Mouse (Mus musculus): ENCODE data around the gene Mvk. TPM values are rescaled to one million over a fixed set of nuclear protein-coding genes. Genes with fewer than 3 reads are reported as not detected.
A peak's percentile ranks its signal among the peaks of the same experiment; 100 is the strongest.

Mvk gene
- polyA plus RNA-seq, 1 experiment from 2014 or later, result 54.0 TPM

DNA sequence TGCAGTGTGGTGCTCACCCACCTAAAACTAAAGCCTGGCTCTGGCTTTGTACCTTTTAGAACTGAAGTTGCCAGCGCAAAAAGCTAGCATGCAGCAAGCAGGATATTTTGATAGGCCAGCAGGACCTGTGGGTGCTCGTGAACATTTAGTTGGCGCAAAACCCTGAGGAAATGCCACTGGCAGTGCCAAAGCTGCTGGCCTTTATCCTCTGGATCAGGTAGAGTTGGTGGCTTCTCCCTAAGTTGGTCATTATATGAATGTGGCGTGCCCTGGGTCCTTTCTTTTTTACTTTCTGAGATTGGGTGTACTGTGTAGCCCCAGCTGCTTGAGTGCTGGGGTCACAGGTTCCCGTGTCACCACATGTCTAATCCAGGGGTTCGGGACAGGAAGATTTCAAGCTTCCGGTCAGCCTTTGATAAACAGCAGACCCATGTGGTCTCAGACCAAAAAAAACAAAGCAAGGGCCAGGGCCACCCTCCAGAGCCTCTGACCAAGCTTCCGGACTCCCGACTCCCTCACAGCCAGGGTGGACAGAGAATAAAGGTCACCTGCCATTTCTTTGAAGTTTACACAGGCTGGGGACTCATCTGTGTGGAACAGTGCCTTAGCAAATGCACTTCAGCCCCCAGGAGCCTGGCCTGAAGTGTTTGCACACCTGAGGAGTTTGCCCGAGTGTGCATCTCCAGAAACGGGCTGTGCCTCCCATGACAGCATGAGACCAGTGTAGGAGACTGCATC lies 22.3 kb upstream of the Mvk start:
- Histone ChIP-seq H3K4me3 (no peak overlapping the region), H3K36me3 (peaks cover 42% of the 10 kb centered on the region), H3K4me1 (no peaks in the 10 kb centered on the region), H3K4me2 (replicated peaks) (no peak overlapping the region), H3K27ac (no peak overlapping the region), H3K9me3 (no peaks in the 10 kb centered on the region), H3K9ac (no peak overlapping the region), H3K27me3 (no peaks in the 10 kb centered on the region)
- 75% methylated on average over 11 of the region's 11 CpGs for WGBS
- ATAC-seq (ENCODE audit: insufficient number of reproducible peaks, insufficient read depth, low FRiP score, low TSS enrichment), result no peak

DNA sequence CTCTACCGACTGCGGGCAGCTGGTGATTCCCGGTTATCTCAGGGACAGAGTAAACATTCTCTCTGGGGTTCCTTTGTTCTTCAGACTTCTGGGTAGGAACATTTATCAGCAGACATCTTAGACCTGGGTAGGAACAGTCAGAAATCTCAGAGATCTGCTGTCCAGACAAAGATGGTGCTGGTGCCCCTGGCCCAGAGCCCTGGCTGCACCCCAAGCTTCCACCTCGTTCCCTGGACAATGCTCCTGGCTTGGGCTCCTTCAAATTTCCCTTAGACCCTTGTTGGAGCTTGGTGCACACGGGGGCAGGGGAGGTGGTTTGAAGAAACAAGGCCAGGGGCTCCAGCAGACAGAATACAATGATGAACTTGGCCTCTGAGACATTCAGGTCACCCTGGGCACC lies 21.5 kb upstream of the Mvk start:
- WGBS, result 54% methylated on average over 5 of the region's 5 CpGs
- H3K9ac ChIP-seq, result no peak overlapping the region
- H3K9me3 ChIP-seq, result no peaks in the 10 kb centered on the region
- no peaks in the 10 kb centered on the region for H3K4me1 ChIP-seq
- no peak overlapping the region for H3K27ac ChIP-seq
- peaks cover 33% of the 10 kb centered on the region for H3K36me3 ChIP-seq
- H3K27me3 ChIP-seq, result no peaks in the 10 kb centered on the region
- H3K4me2 ChIP-seq (replicated peaks), result no peak overlapping the region
- ATAC-seq (ENCODE audit: insufficient number of reproducible peaks, insufficient read depth, low FRiP score, low TSS enrichment), result no peak
- no peak overlapping the region for H3K4me3 ChIP-seq

DNA sequence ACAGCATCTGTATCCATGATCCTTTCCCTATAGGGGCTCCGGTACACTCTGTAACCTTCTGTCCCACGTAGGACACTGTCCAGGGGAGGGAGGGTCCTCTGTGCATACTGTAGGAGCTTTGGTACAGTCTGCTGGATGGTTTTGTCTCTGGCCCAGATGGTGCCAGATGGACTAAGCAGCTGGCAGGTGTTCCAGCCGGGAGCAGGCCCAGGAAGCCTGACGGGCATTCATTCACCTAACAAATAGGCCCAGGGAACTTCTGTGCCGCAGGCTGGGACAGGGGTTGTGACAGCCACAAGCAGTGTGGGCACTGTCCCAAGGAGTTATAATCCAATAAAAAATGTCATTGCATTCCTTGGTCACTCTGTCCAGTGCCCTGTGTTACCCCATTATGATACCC lies 20.1 kb upstream of the Mvk start:
- H3K9ac ChIP-seq, result no peak overlapping the region
- H3K27ac ChIP-seq, result no peak overlapping the region
- no peaks in the 10 kb centered on the region for H3K9me3 ChIP-seq
- no peak for ATAC-seq (ENCODE audit: insufficient number of reproducible peaks, insufficient read depth, low FRiP score, low TSS enrichment)
- no peak overlapping the region for H3K4me2 ChIP-seq (replicated peaks)
- H3K4me3 ChIP-seq, result no peak overlapping the region
- WGBS, result 76% methylated on average over 5 of the region's 5 CpGs
- H3K4me1 ChIP-seq, result no peaks in the 10 kb centered on the region; the same call in 1 of the 2 replicates
- H3K36me3 ChIP-seq, result peaks cover 20% of the 10 kb centered on the region
- H3K27me3 ChIP-seq, result no peaks in the 10 kb centered on the region

DNA sequence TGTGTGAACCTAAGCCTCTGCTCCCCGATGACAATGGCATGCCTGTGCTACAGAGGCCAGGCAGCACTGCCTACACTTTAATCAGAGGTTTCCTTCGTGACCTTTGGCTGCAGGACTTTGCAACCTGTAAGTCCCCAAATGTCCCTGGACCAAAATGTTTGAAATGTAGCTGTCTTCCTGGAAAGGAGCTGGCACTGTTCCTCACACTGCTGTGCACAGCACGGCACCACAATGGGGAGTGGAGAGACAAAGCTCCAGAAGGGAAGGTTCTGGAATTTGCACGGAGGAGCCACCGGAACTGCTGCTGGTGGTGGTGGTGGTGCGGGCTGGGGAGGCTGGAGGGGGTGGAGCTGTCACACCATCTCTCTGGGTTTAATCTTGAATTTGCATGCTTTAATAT lies 17.3 kb upstream of the Mvk start:
- ATAC-seq (ENCODE audit: insufficient number of reproducible peaks, insufficient read depth, low FRiP score, low TSS enrichment), result no peak
- Histone ChIP-seq H3K4me1 (no peaks in the 10 kb centered on the region; the same call in 1 of the 2 replicates), H3K4me3 (no peak overlapping the region), H3K9ac (no peak overlapping the region), H3K36me3 (no peaks in the 10 kb centered on the region), H3K4me2 (replicated peaks) (no peak overlapping the region), H3K27me3 (no peaks in the 10 kb centered on the region), H3K9me3 (no peaks in the 10 kb centered on the region), H3K27ac (no peak overlapping the region)
- WGBS, result 87% methylated on average over 6 of the region's 6 CpGs

DNA sequence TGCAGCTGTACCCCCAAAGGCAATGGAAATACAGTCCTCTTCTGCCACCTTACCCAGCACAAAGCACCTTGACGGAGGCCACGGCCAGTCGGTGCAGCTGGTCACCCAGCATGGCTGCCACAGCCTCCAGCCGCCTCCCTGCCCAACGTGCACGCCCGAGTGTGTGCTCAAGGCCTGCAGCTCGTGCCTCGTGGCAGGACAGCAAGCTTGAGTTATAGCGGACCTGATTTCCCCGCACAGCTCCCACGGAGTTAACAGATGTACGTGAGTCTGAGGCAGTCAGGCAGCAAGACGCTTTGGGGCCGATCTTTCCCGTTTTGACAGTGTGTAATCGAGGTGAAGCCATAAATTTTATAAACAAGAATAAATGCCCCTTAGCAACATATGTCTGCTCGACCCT lies 15.4 kb upstream of the Mvk start:
- no peaks in the 10 kb centered on the region for H3K36me3 ChIP-seq
- H3K4me3 ChIP-seq, result no peak overlapping the region
- H3K9me3 ChIP-seq, result no peaks in the 10 kb centered on the region
- WGBS, result 77% methylated on average over 18 of the region's 18 CpGs
- H3K4me1 ChIP-seq, result no peaks in the 10 kb centered on the region; the same call in 1 of the 2 replicates
- no peak for ATAC-seq (ENCODE audit: insufficient number of reproducible peaks, insufficient read depth, low FRiP score, low TSS enrichment)
- no peak overlapping the region for H3K9ac ChIP-seq
- H3K27me3 ChIP-seq, result no peaks in the 10 kb centered on the region
- H3K4me2 ChIP-seq (replicated peaks), result no peak overlapping the region
- H3K27ac ChIP-seq, result no peak overlapping the region

DNA sequence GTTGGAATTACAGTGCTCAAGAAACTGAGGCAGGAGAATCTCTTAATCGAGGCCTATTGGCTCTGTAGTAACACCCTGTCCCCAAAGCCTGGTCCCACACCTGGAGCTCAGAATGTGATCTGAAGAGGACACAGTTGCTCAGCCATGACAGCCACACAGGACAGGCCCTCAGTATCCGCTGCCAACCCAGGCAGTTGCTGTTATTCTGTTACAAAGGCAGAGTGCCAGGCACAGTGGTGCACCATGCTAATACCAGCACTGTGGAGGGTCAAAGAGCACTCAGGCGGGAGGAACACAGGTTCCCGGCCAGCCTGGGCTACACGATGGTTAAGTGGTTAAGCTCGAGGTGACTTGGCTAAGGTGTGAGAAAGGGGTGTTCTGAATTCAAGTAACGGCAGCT lies 14.3 kb upstream of the Mvk start:
- H3K27ac ChIP-seq, result no peak overlapping the region
- H3K27me3 ChIP-seq, result no peaks in the 10 kb centered on the region
- WGBS, result 83% methylated on average over 7 of the region's 7 CpGs
- no peak for ATAC-seq (ENCODE audit: insufficient number of reproducible peaks, insufficient read depth, low FRiP score, low TSS enrichment)
- H3K36me3 ChIP-seq, result peaks cover 8% of the 10 kb centered on the region
- no peaks in the 10 kb centered on the region; the same call in 1 of the 2 replicates for H3K4me1 ChIP-seq
- no peak overlapping the region for H3K4me2 ChIP-seq (replicated peaks)
- no peak overlapping the region for H3K9ac ChIP-seq
- no peaks in the 10 kb centered on the region for H3K9me3 ChIP-seq
- no peak overlapping the region for H3K4me3 ChIP-seq

DNA sequence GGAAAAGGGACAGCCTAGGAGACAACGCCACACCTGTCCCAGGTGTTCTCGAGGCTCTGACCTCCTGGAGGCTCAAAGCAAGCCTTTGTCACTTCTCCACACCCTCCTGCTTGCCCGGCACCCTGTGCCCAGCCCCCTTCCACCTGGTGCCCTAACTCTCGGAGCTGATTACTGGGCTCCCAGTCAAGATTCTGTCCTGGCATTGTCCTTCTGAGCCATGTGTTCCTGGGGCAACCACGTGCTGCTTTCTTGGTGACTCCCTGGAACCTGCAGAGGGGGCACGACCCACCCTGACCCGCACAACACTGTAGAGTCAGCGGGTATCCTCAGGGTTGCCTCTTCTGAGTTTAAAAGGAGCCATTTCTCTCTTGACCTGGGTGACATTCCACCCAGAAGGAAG lies 9.7 kb upstream of the Mvk start:
- peaks cover 38% of the 10 kb centered on the region for H3K36me3 ChIP-seq
- H3K9me3 ChIP-seq, result no peaks in the 10 kb centered on the region

DNA sequence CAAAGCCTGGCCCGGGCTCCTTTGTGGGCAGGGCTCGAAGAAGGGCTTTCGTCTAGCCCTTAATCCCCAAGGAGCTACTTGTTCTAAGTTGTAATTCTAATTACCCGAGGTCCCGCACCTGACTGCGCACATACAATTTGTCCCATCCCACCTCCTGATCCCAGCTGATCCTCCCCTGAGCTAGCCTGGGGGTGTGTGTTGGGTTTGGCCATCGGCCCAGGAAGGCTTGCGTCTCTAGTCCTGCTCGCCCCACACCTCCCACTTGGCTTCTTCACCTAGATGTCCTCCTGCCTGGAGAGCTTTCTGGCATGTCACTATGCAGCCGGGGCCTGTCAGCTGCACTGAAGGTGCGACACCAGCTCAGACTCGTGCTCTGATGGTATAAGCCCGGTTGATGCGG lies 8.5 kb upstream of the Mvk start:
- no peaks in the 10 kb centered on the region for H3K9me3 ChIP-seq
- H3K36me3 ChIP-seq, result peaks cover 38% of the 10 kb centered on the region
- H3K4me3 ChIP-seq, result no peak overlapping the region
- no peaks in the 10 kb centered on the region for H3K27me3 ChIP-seq
- ATAC-seq (ENCODE audit: insufficient number of reproducible peaks, insufficient read depth, low FRiP score, low TSS enrichment), result no peak
- WGBS, result 91% methylated on average over 14 of the region's 14 CpGs
- H3K9ac ChIP-seq, result no peak overlapping the region
- H3K4me1 ChIP-seq, result no peaks in the 10 kb centered on the region
- H3K27ac ChIP-seq, result no peak overlapping the region
- H3K4me2 ChIP-seq (replicated peaks), result no peak overlapping the region

More for the DNA sequence above, 9.7 kb upstream of the Mvk start:
- WGBS, result 88% methylated on average over 8 of the region's 8 CpGs
- Histone ChIP-seq H3K4me1 (no peaks in the 10 kb centered on the region), H3K27me3 (no peaks in the 10 kb centered on the region), H3K4me2 (replicated peaks) (no peak overlapping the region), H3K4me3 (no peak overlapping the region), H3K9ac (no peak overlapping the region), H3K27ac (no peak overlapping the region)
- ATAC-seq (ENCODE audit: insufficient number of reproducible peaks, insufficient read depth, low FRiP score, low TSS enrichment), result no peak

DNA sequence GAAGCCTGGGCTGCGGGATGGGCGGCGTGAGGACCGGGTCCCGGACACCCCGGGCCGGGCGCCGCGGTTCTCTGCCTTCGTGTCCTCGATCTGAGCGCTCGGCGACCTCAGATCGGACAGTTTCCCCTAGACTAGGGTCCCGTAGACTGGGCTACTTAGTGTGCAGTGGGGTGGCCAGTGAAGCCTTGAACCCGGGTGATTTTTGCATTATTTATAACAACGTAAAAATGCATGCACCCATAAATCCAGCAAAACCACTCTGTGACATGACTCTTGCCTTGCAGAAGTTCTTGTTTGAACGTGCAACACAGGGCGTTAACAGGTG lies 261 bp downstream of the Mvk start:
- no peaks in the 10 kb centered on the region for H3K9me3 ChIP-seq
- H3K27ac ChIP-seq, result no peak overlapping the region
- H3K4me1 ChIP-seq, result peaks cover 11% of the 10 kb centered on the region
- no peaks in the 10 kb centered on the region for H3K27me3 ChIP-seq
- peaks cover 26% of the 10 kb centered on the region for H3K36me3 ChIP-seq
- peak overlapping the region; percentile 70 for H3K9ac ChIP-seq
- ATAC-seq (ENCODE audit: insufficient number of reproducible peaks, insufficient read depth, low FRiP score, low TSS enrichment), result no peak
- peak overlapping the region; percentile 80 for H3K4me3 ChIP-seq
- under 1% methylated on average over 21 of the region's 21 CpGs for WGBS
- H3K4me2 ChIP-seq (replicated peaks), result peak overlapping the region; percentile 72

DNA sequence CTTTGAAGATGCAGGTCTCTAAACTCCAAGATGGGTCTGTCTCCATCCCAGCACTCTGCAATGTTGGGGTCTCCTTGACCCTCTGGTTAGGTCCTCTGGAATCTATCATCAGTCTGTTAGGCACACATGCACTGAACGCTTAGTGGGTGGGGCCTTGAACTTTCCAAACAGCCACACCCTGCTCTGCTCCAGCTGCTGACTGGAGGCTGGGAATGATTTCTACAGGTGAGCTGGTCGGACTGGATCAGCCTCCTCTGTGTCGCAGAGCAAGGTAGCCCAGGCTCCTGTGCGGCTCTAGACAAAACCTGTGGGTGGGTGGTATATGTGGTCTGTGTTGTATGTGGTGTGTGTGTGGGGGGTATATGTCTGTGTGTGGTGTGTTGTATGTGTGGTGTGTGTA lies 4.9 kb downstream of the Mvk start:
- no peak overlapping the region for H3K9ac ChIP-seq
- peaks cover 59% of the 10 kb centered on the region for H3K36me3 ChIP-seq
- peaks cover 8% of the 10 kb centered on the region for H3K4me1 ChIP-seq
- no peak overlapping the region for H3K4me2 ChIP-seq (replicated peaks)
- H3K27ac ChIP-seq, result no peak overlapping the region
- no peak overlapping the region for H3K4me3 ChIP-seq
- WGBS, result 73% methylated on average over 4 of the region's 4 CpGs
- no peaks in the 10 kb centered on the region for H3K9me3 ChIP-seq
- no peaks in the 10 kb centered on the region for H3K27me3 ChIP-seq
- no peak for ATAC-seq (ENCODE audit: insufficient number of reproducible peaks, insufficient read depth, low FRiP score, low TSS enrichment)

DNA sequence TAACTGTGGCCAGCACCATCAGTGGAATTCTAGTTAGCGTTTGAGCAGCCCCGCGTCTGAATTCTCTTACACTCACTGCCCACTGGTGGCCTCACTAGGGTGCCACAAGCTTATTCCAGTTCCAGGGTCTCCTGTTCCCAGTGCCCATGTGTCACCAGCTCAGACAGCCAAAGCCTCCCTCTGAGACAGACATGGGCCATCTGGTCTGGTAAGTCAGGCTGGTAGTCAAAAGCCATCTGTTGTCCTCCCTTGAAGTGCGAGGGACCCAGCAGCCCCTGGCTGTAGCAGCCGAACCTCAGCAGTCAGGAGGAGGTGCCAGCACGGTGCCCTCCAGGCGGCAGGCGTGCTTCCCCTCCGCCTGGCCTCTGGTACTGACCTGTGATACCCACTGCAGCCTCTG lies 12.2 kb downstream of the Mvk start:
- Histone ChIP-seq H3K4me1 (peaks cover 14% of the 10 kb centered on the region), H3K36me3 (peaks cover 27% of the 10 kb centered on the region), H3K9me3 (no peaks in the 10 kb centered on the region), H3K27ac (no peak overlapping the region), H3K4me2 (replicated peaks) (no peak overlapping the region), H3K27me3 (no peaks in the 10 kb centered on the region), H3K9ac (no peak overlapping the region), H3K4me3 (no peak overlapping the region)
- WGBS, result 79% methylated on average over 9 of the region's 9 CpGs
- ATAC-seq (ENCODE audit: insufficient number of reproducible peaks, insufficient read depth, low FRiP score, low TSS enrichment), result no peak

DNA sequence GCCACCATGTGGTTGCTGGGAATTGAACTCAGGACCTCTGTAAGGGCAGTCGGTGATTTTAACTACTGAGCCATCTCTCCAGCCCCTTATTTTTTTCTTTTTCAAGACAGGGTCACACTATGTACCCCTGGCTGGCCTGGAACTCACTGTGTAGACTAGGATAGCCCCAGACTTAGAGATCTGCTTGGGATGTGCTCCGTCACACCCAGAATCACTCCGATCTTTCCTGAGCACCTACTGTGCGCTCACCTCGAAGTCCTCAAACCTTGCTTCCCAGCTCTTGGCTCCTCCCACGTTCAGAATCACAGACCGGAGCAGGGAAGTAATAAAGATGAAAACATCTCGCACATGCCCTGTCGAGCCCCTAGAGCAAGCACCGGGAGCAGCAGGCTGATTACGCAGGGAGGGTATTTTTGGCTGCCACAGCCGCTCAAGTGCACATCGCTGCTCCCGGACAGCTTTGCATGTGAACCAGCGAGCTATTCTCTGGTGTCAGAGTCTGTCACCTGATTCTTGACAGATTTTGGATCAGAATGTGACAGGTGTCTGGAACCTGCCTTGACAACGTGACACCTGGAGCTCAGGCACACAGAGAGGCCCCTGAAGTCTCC lies 13.0 kb downstream of the Mvk start:
- no peak for ATAC-seq (ENCODE audit: insufficient number of reproducible peaks, insufficient read depth, low FRiP score, low TSS enrichment)
- Histone ChIP-seq H3K36me3 (peaks cover 25% of the 10 kb centered on the region), H3K9me3 (no peaks in the 10 kb centered on the region), H3K27me3 (no peaks in the 10 kb centered on the region), H3K9ac (no peak overlapping the region), H3K27ac (no peak overlapping the region), H3K4me2 (replicated peaks) (no peak overlapping the region), H3K4me3 (no peak overlapping the region), H3K4me1 (peaks cover 18% of the 10 kb centered on the region)
- 85% methylated on average over 16 of the region's 16 CpGs for WGBS
